In the genomic region with DNA sequence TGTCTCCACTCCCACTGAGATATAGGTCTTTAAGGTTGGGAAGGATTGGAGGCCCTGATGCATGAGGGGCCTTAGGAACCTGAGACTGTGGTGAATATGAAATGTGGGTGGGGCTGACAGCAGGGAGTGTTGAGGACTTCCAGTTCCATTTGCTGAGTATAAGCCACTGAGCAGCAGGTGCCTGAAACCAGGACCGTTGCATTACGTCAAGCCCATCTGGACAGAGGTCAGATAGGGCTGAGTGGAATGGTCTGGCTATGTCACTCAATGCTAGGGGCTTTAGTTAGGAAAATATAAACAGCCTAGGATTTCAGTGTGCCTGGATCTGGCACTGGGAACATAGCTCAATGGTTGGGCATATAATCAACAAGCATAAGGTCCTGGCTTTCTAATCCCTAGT, we compare ENCODE assay signal across 17 mouse cellular contexts. TPM values are rescaled to one million over a fixed set of nuclear protein-coding genes. Genes with fewer than 3 reads are reported as not detected.
DNase-seq lines count a peak whose midpoint lies in the region; ATAC-seq and TF ChIP-seq lines count a peak whose summit lies in the region.
"Had no signal": no experiment of that assay in that cellular context is flagged by ENCODE, and none has a peak within 500 bp of the region (broad histone marks: within the 10 kb centered on the region; RNA-seq: fewer than 3 reads in every experiment).

No protein-coding gene starts in this region.

- no peak for DNase-seq in heart, postnatal 10 days
- no peak for DNase-seq in liver, postnatal 0 days
- no peak for DNase-seq in thymus, postnatal 14 days
- no peak for DNase-seq in lung, postnatal 10 days
- DNase-seq: adrenal gland, postnatal 14 days; cerebellum, adult 9-11 months; forebrain, postnatal 0 days; liver, embryonic 13.5 days; lung, postnatal 14 days had no signal

- H3K79me2 ChIP-seq in macrophage (ENCODE audit: inconsistent target): no peaks in the 10 kb centered on the region

- WGBS in heart, embryonic 11.5 days (ENCODE audit: insufficient replicate concordance): 54% methylated on average over 2 of the region's 2 CpGs
- 63% methylated on average over 2 of the region's 2 CpGs for WGBS in liver, postnatal 0 days (ENCODE audit: insufficient replicate concordance)
- WGBS in liver, embryonic 12.5 days (ENCODE audit: insufficient replicate concordance): 81% methylated on average over 2 of the region's 2 CpGs
- WGBS in bone marrow, adult 2 months: 51% methylated on average over 2 of the region's 2 CpGs
- no CpG with 5 or more reads among the region's 2 CpGs for WGBS in macrophage (ENCODE audit: missing documents)

- intact Hi-C loops in heart, postnatal 10 days (cut with DNase I): no loop called here

- TF ChIP-seq CTCF in liver, postnatal 0 days (IDR thresholded peaks at IDR 0.05; ENCODE audit: low read depth): no peak
- TF ChIP-seq CTCF in bone marrow, adult 2 months (IDR thresholded peaks at IDR 0.05; ENCODE audit: control insufficient read depth, insufficient read depth, low read length): no peak

- TF ChIP-seq POLR2A in bone marrow, adult 2 months (IDR thresholded peaks at IDR 0.05; ENCODE audit: borderline replicate concordance, control insufficient read depth, low read depth, low read length): no peak

- ATAC-seq in heart, embryonic 11.5 days (replicated peaks; ENCODE audit: insufficient number of reproducible peaks, low FRiP score, low TSS enrichment): 0 out of 2 replicates have a peak, but pooled peaks have one; percentile 43
- peak; percentile 26; the same call in 1 of the 2 replicates for ATAC-seq in liver, postnatal 0 days
- ATAC-seq in liver, embryonic 12.5 days: no peak
- ATAC-seq: intestine, embryonic 16.5 days had no signal

- H3K9ac ChIP-seq in heart, embryonic 11.5 days (ENCODE audit: low read depth, low read length): no peak overlapping the region
- H3K9ac ChIP-seq in liver, postnatal 0 days (replicated peaks): no peak overlapping the region
- no peak overlapping the region for H3K9ac ChIP-seq in liver, embryonic 12.5 days
- H3K9ac ChIP-seq: forebrain, postnatal 0 days; heart, embryonic 13.5 days; liver, embryonic 13.5 days had no signal

- no peak overlapping the region for H3K4me2 ChIP-seq in heart, embryonic 11.5 days
- no peak overlapping the region for H3K4me2 ChIP-seq in liver, postnatal 0 days (ENCODE audit: low read depth, low read length)
- no peak overlapping the region for H3K4me2 ChIP-seq in liver, embryonic 12.5 days
- H3K4me2 ChIP-seq: heart, embryonic 13.5 days; liver, embryonic 13.5 days had no signal

- no peaks in the 10 kb centered on the region for H3K9me3 ChIP-seq in heart, embryonic 11.5 days (replicated peaks; ENCODE audit: control insufficient read depth, low read length)
- no peaks in the 10 kb centered on the region for H3K9me3 ChIP-seq in liver, postnatal 0 days (ENCODE audit: low read length)
- H3K9me3 ChIP-seq in liver, embryonic 12.5 days (replicated peaks): no peaks in the 10 kb centered on the region
- H3K9me3 ChIP-seq: G1E; heart, embryonic 13.5 days; liver, embryonic 13.5 days; midbrain, embryonic 10.5 days had no signal

- H3K4me1 ChIP-seq in heart, embryonic 11.5 days (ENCODE audit: control insufficient read depth, insufficient read depth, low read length): 0 out of 2 replicates have a peak, but pooled peaks cover 6% of the 10 kb centered on the region
- H3K4me1 ChIP-seq in liver, postnatal 0 days (ENCODE audit: insufficient read depth): peaks cover 20% of the 10 kb centered on the region
- peaks cover 32% of the 10 kb centered on the region for H3K4me1 ChIP-seq in liver, embryonic 12.5 days
- H3K4me1 ChIP-seq in bone marrow, adult 2 months (ENCODE audit: control insufficient read depth, insufficient read depth, low read length): peaks cover 8% of the 10 kb centered on the region; the same call in 1 of the 2 replicates
- H3K4me1 ChIP-seq: midbrain, embryonic 10.5 days had no signal

- no peak for TF ChIP-seq EP300 in liver, postnatal 0 days (IDR thresholded peaks at IDR 0.05; ENCODE audit: low read depth)

- H3K27me3 ChIP-seq in heart, embryonic 11.5 days (ENCODE audit: control insufficient read depth, insufficient read depth, low read length): no peaks in the 10 kb centered on the region
- no peaks in the 10 kb centered on the region for H3K27me3 ChIP-seq in liver, postnatal 0 days (ENCODE audit: insufficient read depth, low read length)
- no peaks in the 10 kb centered on the region for H3K27me3 ChIP-seq in liver, embryonic 12.5 days (replicated peaks)
- H3K27me3 ChIP-seq: heart, embryonic 13.5 days; liver, embryonic 13.5 days had no signal

- no peak overlapping the region for H3K4me3 ChIP-seq in heart, embryonic 11.5 days (ENCODE audit: low read depth, low read length)
- no peak overlapping the region for H3K4me3 ChIP-seq in liver, postnatal 0 days (ENCODE audit: low read depth, low read length)
- H3K4me3 ChIP-seq in liver, embryonic 12.5 days: no peak overlapping the region
- H3K4me3 ChIP-seq in bone marrow, adult 2 months (replicated peaks; ENCODE audit: control insufficient read depth, low read depth, low read length): no peak overlapping the region
- H3K4me3 ChIP-seq in macrophage (ENCODE audit: inconsistent target): no peak overlapping the region
- H3K4me3 ChIP-seq: heart, embryonic 13.5 days; liver, embryonic 13.5 days; midbrain, embryonic 10.5 days had no signal

- H3K27ac ChIP-seq in heart, embryonic 11.5 days (ENCODE audit: low read depth, low read length): no peak overlapping the region
- peak overlapping the region; percentile 66 for H3K27ac ChIP-seq in liver, postnatal 0 days (ENCODE audit: low read depth)
- H3K27ac ChIP-seq in liver, embryonic 12.5 days: no peak overlapping the region
- H3K27ac ChIP-seq in bone marrow, adult 2 months (ENCODE audit: control insufficient read depth, insufficient read depth, low read depth, low read length, poor library complexity): peak overlapping the region; percentile 50; the same call in 1 of the 2 replicates
- peak overlapping the region; percentile 85 for H3K27ac ChIP-seq in macrophage
- H3K27ac ChIP-seq: liver, embryonic 13.5 days; midbrain, embryonic 10.5 days had no signal

- peaks cover 15% of the 10 kb centered on the region for H3K36me3 ChIP-seq in heart, embryonic 11.5 days (ENCODE audit: control insufficient read depth, insufficient read depth, low read length)
- H3K36me3 ChIP-seq in liver, postnatal 0 days (replicated peaks; ENCODE audit: insufficient read depth, low read length): peaks cover 19% of the 10 kb centered on the region
- peaks cover 26% of the 10 kb centered on the region for H3K36me3 ChIP-seq in liver, embryonic 12.5 days
- peaks cover 17% of the 10 kb centered on the region for H3K36me3 ChIP-seq in macrophage (ENCODE audit: inconsistent target)

RNA-seq across cellular contexts. Expression of gene Mgme1, which starts 24.2 kb away (rescaled TPM):
- polyA plus RNA-seq in heart, embryonic 11.5 days (2014; fragmentation: Nextera tagmentation; extraction: Ambion mirVana): 16.7 and 20.8 TPM in 2 replicates
- total RNA-seq in heart, postnatal 10 days (2021): 10 to 100 TPM in 1 of 2 experiments, 1 to 10 TPM in 1; 9.8 to 11.5 TPM
- 4.4 and 5.4 TPM in 2 replicates for polyA plus RNA-seq in liver, postnatal 0 days (2015; fragmentation: Nextera tagmentation; extraction: Ambion mirVana)
- 17.4 and 19.0 TPM in 2 replicates for polyA plus RNA-seq in liver, embryonic 12.5 days (2016; fragmentation: Nextera tagmentation; extraction: Ambion mirVana)
- polyA plus RNA-seq in bone marrow, adult 2 months (2011; ENCODE audit: insufficient read depth, insufficient read length, low replicate concordance, missing spikeins): 3.1 and 5.5 TPM in 2 replicates
- 10 to 100 TPM in 1 of 26 experiments, 1 to 10 TPM in 25; 1.1 to 10.1 (median 3.2) TPM for total RNA-seq in macrophage (2018; cell fraction: chromatin; rRNA removed)
- 1 to 10 TPM; 2.1 to 9.7 (median 7.2) TPM for total RNA-seq in macrophage (2018; cell fraction: cytosol; rRNA removed)
- 10 to 100 TPM in 3 of 26 experiments, 1 to 10 TPM in 23; 2.3 to 11.6 (median 5.4) TPM for total RNA-seq in macrophage (2018; cell fraction: nucleus; rRNA removed)
- polyA plus RNA-seq in macrophage (2018): 6.5 to 9.0 TPM (median 8.4 TPM) in 3 replicates

RNA-seq across cellular contexts. Expression of gene Snx5, which starts 24.4 kb away (rescaled TPM):
- 114 and 115 TPM in 2 replicates for polyA plus RNA-seq in heart, embryonic 11.5 days (2014; fragmentation: Nextera tagmentation; extraction: Ambion mirVana)
- 10 to 100 TPM; 60.1 to 68.5 TPM for total RNA-seq in heart, postnatal 10 days (2021)
- 47.9 and 49.2 TPM in 2 replicates for polyA plus RNA-seq in liver, postnatal 0 days (2015; fragmentation: Nextera tagmentation; extraction: Ambion mirVana)
- polyA plus RNA-seq in liver, embryonic 12.5 days (2016; fragmentation: Nextera tagmentation; extraction: Ambion mirVana): 104 and 107 TPM in 2 replicates
- 185 and 274 TPM in 2 replicates for polyA plus RNA-seq in bone marrow, adult 2 months (2011; ENCODE audit: insufficient read depth, insufficient read length, low replicate concordance, missing spikeins)
- total RNA-seq in macrophage (2018; cell fraction: chromatin; rRNA removed): 1,000 to 10,000 TPM in 9 of 26 experiments, 100 to 1,000 TPM in 17; 133 to 1,527 (median 536) TPM
- 100 to 1,000 TPM; 263 to 703 (median 483) TPM for total RNA-seq in macrophage (2018; cell fraction: cytosol; rRNA removed)
- 100 to 1,000 TPM; 172 to 865 (median 371) TPM for total RNA-seq in macrophage (2018; cell fraction: nucleus; rRNA removed)
- 614 to 688 TPM (median 618 TPM) in 3 replicates for polyA plus RNA-seq in macrophage (2018)

Comparison
In these comparisons a context has a peak if more than half of its experiments do, and no peak if none do; other contexts are left out.
1. H3K27ac ChIP-seq: peak in liver, postnatal 0 days (single experiment), bone marrow, adult 2 months (single experiment) and macrophage (single experiment); none in heart, embryonic 11.5 days (single experiment) and liver, embryonic 12.5 days (single experiment).